Mouse (Mus musculus): Measurements from ENCODE around the gene Zfp846. TPM values are rescaled to one million over a fixed set of nuclear protein-coding genes. Genes with fewer than 3 reads are reported as not detected.
"Not testable (repeated sequence)": the region's sequence is repeated elsewhere in the genome, so short reads cannot be mapped to it uniquely, and the experiment has no call there.

The Zfp846 gene
- total RNA-seq (2017), result 5.1 to 8.3 TPM (median 7.2 TPM) in 3 replicates

DNA sequence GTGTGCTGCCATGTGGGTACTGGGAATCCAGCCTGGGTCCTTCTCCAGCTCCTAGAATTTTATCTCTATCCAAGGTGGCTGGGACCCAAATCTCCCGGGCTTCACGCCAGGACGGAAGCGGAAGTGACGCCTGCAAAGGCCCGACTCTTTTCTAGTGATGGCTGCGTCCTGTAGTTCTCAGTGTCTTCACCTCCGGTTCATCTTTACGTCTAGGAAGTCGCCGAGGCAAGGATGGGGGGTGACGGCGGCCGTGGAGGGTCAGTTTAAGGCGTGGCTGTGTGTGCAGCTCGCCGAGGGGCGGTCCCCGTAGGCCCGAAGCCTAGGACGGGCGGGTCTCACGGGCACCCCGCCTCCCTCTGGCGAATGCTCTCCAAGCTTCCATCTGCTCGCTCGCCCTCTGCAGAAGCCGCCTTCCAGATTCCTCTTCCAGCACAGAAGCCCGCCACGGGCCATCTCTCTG, at the start of gene Zfp846:
Gene Zfp846, plus strand, starts transcription at position 117 of the 460 bp plus-strand sequence.
- peak; percentile 99 for ATAC-seq (replicated peaks; ENCODE audit: insufficient number of reproducible peaks, low FRiP score, low TSS enrichment, poor library complexity, severe bottlenecking)

DNA sequence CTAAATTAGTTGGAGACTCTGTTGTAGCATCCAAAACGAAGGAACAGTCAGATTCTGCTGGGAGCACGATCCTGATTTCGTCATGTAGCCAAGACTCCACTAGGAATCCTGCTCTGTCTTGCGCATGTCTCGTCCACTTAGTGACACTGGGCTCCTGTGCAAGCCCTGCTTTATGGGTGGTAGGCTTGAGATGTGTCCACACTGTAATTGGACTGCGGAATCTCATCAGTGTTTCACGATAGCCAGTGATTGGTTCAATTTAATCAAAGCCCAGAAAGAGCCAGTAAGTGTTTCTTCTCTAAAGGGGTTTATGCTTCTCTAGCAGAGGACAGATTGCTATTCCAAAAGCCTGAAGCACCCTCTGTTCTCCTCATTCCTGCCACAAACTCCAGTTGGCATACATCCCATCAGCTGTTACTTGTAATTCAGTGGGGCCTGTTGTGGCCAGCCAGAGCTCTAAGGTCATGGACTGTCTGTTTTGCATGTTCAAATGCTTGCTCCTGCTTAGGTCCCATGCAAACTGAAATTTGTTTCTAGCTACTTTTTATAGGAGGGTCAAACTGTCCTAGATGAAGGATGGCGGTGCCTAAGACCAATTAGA, 46.7 kb upstream of the Zfp846 start:
- ATAC-seq (replicated peaks; ENCODE audit: insufficient number of reproducible peaks, low FRiP score, low TSS enrichment, poor library complexity, severe bottlenecking), result no peak

DNA sequence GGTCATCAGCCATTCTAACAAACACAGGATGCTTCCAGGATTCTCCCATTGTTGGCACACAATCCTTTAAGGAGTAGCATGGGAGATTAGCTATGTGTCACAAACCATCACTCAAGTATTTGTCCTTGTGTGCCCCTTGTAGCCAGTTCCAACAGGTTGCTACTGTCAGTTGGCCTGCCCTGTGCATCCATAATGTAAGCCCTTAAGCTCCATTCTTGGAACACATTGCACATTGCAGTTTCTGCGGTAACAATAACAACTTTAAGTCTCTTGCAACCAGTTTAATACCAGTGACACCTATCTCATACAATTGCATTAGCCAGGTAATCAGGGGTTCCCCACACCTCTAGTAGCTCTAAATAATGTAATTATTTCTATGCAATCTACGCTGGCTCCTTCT, 44.5 kb upstream of the Zfp846 start:
- no peak for ATAC-seq (replicated peaks; ENCODE audit: insufficient number of reproducible peaks, low FRiP score, low TSS enrichment, poor library complexity, severe bottlenecking)

DNA sequence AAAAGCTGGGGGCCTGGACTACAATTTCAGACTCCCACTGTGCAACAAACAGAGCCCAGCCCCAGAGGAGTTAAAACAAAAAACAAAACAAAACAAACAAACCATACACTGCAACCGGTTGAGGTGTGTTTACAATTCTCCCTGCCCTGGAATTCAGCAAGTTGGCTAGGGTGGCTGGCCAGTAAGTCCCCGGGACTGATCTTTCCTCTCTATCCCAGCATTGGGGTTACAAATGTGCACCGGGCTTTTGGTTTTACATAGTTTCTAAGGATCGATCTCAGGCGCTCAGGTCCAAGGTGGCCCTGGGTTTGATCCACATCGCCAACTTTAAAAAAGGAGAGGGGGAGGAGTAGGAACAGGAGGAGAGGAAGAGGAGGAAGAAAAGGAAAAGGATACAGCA, 37.6 kb upstream of the Zfp846 start:
- ATAC-seq (replicated peaks; ENCODE audit: insufficient number of reproducible peaks, low FRiP score, low TSS enrichment, poor library complexity, severe bottlenecking), result no peak

DNA sequence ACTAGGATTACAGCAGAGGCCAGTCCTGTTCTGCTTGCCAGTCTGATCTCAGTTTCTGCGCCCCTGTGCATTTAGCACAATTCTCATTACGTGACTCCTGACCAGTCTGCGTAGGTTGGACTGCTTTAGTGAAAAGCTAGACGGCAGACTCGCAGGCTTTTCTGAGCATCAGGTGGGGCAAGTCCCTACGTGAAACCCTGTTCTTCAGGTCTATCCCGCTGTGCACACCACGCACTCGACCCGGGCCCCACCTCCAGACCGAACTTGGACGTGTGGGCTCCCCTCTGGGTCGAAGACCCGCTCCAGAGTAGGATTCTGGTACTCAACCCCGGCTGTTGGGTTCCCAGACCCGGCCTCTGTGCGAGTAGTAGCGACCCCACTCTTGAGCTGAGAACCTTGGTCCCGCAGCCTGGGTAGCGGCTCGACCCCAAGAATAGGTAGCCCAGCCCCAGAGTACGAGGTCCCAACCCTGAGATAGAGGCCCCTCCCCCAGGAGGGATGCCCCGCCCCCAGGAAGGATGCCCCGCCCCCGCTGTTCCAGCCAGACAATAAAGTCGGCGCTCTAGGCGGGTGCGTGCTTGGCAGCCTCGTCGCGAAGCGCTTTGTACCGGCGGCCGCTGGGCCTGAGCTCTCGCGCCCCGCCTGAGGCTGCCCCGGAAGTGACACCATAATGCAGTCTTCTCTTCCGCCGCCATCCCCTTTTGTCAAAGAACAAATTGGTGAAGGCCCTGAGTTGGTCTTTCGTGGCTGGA, 36.8 kb upstream of the Zfp846 start:
- ATAC-seq (replicated peaks; ENCODE audit: insufficient number of reproducible peaks, low FRiP score, low TSS enrichment, poor library complexity, severe bottlenecking), result peak; percentile 77

DNA sequence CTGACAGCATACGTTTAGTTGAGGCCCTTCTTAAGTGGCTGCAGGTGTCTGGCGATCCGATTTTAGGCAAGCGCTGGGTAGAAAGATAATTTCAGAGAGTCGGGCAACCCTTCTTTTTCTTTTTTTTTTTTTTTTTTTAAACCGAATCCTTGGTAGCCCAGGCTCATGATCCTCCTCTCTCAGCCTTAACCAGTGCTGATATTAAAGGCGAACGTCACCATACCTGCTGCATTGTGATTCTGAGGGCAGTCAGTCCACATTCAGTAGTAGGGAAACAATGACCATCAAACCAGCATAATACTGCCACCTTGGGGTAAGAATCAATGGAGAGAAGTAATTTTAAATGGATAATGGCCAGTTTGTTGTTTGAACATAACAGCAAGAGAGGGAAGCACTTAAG, 35.9 kb upstream of the Zfp846 start:
- no peak for ATAC-seq (replicated peaks; ENCODE audit: insufficient number of reproducible peaks, low FRiP score, low TSS enrichment, poor library complexity, severe bottlenecking)

DNA sequence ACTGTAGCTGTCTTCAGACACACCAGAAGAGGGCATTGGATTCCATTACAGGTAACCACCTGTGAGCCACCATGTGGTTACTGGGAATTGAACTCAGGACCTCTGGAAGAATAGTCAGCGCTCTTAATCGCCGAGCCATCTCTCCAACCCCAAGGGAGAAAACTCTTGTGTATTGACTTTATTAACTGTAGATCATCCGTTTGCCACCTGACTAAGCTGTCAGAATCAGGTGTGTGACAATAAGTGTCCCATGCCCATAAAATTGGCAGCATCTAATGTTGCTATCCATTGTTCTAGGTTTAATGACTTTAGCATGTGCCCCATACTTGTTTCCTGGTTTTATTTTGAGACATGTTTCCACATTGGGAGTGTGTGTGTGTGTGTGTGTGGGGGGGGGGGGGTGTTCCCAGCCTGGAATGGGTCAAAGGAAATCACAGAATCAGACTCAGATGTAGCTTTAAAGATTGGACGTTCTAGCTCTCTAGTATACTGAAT, 29.3 kb upstream of the Zfp846 start:
- ATAC-seq (replicated peaks; ENCODE audit: insufficient number of reproducible peaks, low FRiP score, low TSS enrichment, poor library complexity, severe bottlenecking), result no peak

DNA sequence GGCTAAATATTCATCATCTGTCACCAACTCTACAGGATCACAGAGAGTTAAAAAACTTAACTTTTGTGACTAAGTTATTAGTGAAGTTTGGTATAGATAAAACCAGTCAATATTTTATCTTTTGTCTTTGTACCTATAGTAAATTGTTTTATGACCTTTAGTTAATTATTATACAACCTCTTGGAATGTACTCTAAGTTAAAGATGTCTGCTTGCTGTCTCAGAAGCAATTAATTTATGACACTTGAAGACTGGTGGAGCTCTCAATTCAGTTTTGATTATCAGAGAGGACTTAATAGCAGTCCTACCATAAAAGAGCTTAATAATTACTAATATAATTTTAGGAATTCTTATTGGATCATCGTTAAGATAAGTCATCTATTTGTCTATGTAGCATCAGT, 28.4 kb upstream of the Zfp846 start:
- no peak for ATAC-seq (replicated peaks; ENCODE audit: insufficient number of reproducible peaks, low FRiP score, low TSS enrichment, poor library complexity, severe bottlenecking)

DNA sequence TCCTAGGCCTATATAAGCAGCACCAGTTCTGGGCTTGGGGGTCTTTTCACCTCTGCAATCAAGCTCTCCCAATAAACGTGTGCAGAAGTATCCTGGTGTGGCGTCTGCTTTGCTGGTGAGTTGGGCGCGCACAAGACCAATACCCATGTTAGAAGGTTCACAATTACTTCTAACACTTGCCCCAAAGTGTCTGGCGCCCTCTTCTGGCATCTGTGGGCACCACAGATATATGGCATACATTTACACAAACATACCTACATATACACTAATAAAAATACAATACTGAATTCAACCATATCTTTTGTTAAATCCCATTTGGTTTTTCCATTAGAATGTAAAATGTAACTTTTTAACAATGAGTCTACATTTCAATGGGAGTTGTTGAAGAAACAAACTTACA, 18.9 kb upstream of the Zfp846 start:
- no peak for ATAC-seq (replicated peaks; ENCODE audit: insufficient number of reproducible peaks, low FRiP score, low TSS enrichment, poor library complexity, severe bottlenecking)

DNA sequence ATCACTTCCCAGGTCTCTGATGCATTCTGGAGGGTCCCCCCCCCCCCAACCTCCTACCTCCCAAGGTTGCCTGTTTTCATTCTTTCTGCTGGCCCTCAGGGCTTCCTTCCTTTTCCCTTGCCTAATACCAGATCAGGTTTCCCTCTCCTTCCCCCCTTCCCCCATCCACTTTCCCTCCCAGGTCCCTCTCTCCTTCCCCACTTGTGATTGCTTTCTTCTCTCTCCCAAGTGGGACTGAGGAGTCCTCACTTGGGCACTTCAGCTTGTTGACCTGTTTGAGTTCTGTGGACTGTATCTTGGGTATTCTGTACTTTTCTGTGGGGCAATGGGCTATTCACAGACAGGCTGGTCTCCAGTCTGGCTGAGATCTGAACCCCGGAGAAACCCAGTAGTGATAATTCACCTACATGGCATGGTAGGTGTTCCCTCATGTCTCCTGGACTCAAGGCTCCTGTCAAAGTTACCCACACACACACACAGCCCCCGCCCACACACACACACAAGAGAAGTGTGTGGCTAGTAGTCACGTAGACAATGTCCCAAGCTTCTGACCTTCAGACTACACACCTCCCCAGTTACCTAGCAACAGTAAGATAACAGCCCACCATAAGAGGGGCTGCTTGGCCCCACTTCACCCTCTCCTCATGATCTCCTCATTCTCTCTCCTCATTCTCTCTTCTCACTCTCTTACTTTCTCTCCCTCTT, 15.6 kb upstream of the Zfp846 start:
- ATAC-seq (replicated peaks; ENCODE audit: insufficient number of reproducible peaks, low FRiP score, low TSS enrichment, poor library complexity, severe bottlenecking), result not testable (repeated sequence)

DNA sequence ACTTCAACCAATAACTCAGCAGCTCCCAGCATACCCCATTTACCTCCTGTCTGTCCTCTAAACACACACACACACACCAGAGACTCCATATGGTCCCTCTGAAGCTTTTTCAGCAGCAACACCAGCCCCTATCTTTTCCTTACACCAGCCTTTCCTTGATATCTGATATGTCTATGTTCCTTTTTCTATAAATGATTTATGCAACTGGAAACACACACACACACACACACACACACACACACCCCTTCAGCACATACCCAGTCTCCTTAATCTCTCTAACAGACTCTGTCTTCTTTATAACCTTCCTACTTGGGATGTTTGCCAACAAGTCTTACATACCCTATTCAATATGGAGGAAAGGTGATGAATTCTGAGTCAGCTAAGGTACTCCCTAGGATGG, 10.0 kb upstream of the Zfp846 start:
- no peak for ATAC-seq (replicated peaks; ENCODE audit: insufficient number of reproducible peaks, low FRiP score, low TSS enrichment, poor library complexity, severe bottlenecking)

DNA sequence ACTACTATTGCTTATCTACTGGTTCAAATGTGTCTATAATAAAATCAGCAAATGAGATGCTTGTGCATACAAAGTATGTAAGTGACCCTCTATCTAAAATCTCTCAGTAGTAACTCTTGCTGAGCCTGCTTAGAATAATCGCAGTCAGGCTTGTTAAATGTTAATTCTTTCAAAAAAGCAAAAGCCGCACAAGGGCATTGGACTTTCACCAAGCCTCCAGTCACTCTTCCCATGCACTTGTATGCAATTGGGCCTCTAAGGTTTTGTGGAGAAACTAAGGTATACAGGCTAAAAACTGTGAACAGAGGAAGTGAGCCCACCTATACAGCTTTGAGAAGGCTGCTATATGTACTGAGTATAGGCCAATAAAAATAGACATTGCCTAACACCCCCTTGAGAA, 4.5 kb upstream of the Zfp846 start:
- no peak for ATAC-seq (replicated peaks; ENCODE audit: insufficient number of reproducible peaks, low FRiP score, low TSS enrichment, poor library complexity, severe bottlenecking)

DNA sequence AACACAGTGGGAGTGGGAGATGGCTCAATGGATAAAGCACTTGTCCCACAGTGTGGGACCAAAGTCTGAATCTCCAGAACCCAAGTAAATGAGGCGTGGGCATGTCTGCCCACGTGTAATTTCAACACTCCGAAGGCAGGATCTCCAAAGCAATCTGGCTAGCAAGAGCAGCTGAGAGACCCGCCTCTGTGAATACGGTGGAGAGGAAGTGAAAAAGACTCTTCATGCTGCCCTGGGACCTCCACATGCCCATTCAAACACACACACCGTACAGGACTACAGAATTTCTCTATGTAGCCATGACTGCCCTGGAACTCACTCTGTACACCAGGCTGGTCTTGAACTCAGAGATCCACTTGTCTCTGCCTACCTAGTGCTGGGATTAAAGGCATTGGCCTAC, 20.2 kb downstream of the Zfp846 start:
- no peak for ATAC-seq (replicated peaks; ENCODE audit: insufficient number of reproducible peaks, low FRiP score, low TSS enrichment, poor library complexity, severe bottlenecking)

DNA sequence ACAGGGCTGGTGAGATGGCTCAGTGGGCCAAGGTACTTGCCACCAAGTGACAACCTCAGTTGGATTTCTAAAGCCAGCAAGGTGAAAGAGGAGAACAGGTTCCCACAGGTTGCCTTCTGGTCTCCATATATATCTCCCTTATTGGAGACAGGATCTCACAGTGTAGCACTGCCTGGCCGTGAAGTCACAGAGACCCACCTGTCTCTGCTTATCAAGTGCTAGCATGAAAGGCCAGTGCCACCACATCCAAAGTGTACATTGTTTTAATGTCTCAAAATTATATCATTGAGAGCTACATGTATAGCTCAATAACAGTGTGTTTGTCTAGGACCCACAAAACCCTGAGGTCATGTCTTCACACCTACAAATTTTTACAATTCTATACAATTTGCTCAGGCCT, 25.2 kb downstream of the Zfp846 start:
- ATAC-seq (replicated peaks; ENCODE audit: insufficient number of reproducible peaks, low FRiP score, low TSS enrichment, poor library complexity, severe bottlenecking), result no peak

DNA sequence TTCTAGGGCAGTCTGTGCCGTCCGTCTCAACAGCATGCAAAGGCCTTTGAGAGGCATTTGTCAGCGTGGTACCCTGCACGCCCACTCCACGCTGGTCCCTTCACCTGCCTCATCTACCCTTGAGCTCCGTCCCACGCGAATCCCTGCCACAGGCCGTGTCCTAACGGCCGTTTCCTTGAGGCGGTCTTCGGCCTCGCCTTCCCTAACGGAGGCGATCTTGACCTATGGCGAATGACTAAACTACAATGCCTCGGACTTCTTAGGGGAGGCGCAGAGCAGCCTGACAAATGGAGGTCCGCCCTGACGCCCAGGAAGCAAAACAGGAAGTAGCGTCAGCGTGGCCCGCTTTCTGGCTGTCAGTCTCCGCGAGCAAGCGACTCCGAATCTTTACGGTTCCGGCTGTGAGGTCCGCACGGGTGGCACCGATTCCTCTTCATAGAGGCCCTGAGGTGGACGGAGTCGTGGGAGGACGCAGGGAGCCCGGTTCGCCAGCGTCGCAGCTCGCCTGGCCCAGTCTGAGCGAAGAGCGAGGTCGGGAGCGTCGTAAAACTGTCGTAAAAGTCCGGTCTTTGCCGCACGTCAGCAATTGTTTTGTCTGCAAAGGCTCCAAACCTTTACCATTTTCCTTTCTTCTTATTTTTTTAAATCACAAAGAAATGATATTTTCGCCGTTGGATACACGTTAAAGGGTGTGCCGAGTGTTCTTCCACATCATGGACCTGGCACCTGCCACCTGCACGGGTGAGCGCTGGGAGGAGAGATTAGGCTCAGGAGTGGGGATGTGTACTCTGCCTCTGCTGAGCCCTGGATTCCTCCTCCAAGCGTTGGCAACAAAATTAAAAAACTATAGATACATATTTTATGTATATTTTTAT, 26.2 kb downstream of the Zfp846 start:
- ATAC-seq (replicated peaks; ENCODE audit: insufficient number of reproducible peaks, low FRiP score, low TSS enrichment, poor library complexity, severe bottlenecking), result peak; percentile 97

DNA sequence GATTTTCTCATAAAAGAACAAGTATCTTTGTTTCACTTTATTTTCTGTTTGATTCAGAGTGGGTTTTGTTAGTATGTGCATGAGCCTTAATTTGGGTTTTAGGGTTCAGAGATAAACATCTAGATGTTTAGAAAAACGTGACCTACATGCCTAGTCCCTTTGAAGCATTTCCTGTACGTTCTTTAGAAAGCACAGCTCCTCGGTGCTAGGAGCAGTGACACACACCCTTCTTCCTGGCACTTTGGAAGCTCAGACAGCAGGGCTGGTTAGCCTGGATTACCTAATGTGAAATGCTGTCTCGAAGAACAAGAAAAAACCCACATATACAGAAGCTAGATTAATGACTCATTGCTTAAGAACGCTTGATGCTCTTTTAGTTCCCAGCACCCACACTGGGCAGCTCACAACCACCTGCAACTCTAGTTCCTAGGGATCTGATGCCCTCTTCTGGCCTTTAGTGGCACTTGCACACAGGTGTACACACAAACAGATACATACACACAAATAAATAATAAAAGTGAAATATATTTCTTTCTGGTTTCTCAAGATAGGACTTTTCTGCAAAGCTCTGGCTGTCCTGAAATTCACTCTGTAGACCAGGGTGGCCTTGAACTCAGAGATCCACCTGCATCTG, 28.9 kb downstream of the Zfp846 start:
- no peak for ATAC-seq (replicated peaks; ENCODE audit: insufficient number of reproducible peaks, low FRiP score, low TSS enrichment, poor library complexity, severe bottlenecking)

DNA sequence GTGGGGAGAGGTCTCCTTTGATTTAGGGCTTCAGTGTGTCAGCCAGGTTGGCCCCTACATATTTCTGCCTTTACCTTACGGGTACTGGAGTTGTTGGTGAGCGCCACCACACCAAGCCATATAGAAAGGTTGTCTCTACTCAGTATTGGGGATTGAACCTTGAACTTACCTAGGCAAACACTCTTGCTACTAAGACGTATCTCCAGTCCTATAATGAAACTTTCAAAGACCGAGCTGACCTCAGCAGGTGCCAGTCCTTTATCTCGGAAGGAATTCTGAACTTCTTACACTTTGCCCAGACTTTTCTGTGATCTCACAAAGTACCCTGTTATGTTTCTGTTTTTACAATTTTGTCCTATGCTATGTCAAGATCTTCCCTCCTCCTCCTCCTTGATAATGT, 30.9 kb downstream of the Zfp846 start:
- no peak for ATAC-seq (replicated peaks; ENCODE audit: insufficient number of reproducible peaks, low FRiP score, low TSS enrichment, poor library complexity, severe bottlenecking)

DNA sequence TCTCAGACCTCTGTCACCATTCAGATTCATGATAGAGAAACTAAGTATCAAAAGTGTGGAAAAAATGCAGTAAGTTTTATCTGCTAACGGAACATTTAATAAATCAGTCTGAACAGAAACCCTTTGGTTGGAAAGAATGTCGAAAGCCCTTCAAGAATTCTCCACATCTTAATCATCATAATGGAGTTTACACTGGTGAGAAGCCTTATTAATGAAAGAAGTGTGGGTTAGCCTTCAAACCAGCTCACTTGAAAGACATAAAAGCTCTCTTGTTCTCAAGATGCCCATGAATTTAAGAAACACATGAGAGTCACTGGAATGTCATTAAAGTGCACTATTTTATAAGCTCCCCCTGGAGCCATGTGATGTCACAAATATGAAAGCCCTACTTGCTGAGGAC, 35.6 kb downstream of the Zfp846 start:
- ATAC-seq (replicated peaks; ENCODE audit: insufficient number of reproducible peaks, low FRiP score, low TSS enrichment, poor library complexity, severe bottlenecking), result no peak

Measured in monocyte, adult 5-6 weeks (primary cell).